Mouse (Mus musculus) cortical plate, adult 2 months (tissue): Measurements from ENCODE around the gene Hif3a.

Experiments used
- CTCF ChIP-seq: fragments of 200-500 bp; IDR thresholded peaks from 2 replicates; pipeline ENCODE4 v1.5.1; 2011; ENCODE audit warnings: mild to moderate bottlenecking, control low read depth, low read length; ENCODE audit not compliant: insufficient read depth; ENCODE audit errors: extremely low read depth
- POLR2A ChIP-seq: fragments of 200-500 bp; IDR thresholded peaks from 2 replicates; pipeline ENCODE4 v1.6.1; 2011; ENCODE audit warnings: mild to moderate bottlenecking, low read length, control low read depth; ENCODE audit not compliant: insufficient read depth; ENCODE audit errors: extremely low read depth

GRCm38 (mm10) chr7:17060782-17061605, 1.2 kb downstream of the Hif3a start:
- TF ChIP-seq CTCF: 0 out of 2 replicates have a peak, but pooled peaks have one; percentile 17
- 0 out of 2 replicates have a peak, but pooled peaks have one; percentile 4 for TF ChIP-seq POLR2A
